8 mouse cellular contexts compared by ENCODE assay signal in genomic region chr2:179842610-179843389, GRCm38 (mm10).
DNase-seq lines count a peak whose midpoint lies in the region; ATAC-seq and TF ChIP-seq lines count a peak whose summit lies in the region.

No protein-coding gene starts in this region.

- no peak overlapping the region for H3K27ac ChIP-seq in forebrain, postnatal 0 days (ENCODE audit: low read depth, low read length)
- H3K27ac ChIP-seq in intestine, postnatal 0 days (ENCODE audit: low read depth, low read length), result no peak overlapping the region
- peak overlapping the region; percentile 14 for H3K27ac ChIP-seq in neural tube, embryonic 15.5 days (replicated peaks)

- 72% methylated on average over 12 of the region's 12 CpGs for WGBS in forebrain, postnatal 0 days
- 59% methylated on average over 12 of the region's 12 CpGs for WGBS in intestine, postnatal 0 days
- WGBS in neural tube, embryonic 15.5 days, result 68% methylated on average over 12 of the region's 12 CpGs

- H3K36me3 ChIP-seq in forebrain, postnatal 0 days (ENCODE audit: insufficient read depth), result no peaks in the 10 kb centered on the region
- no peaks in the 10 kb centered on the region for H3K36me3 ChIP-seq in intestine, postnatal 0 days (ENCODE audit: control insufficient read depth, insufficient read depth)
- no peaks in the 10 kb centered on the region for H3K36me3 ChIP-seq in neural tube, embryonic 15.5 days

- H3K27me3 ChIP-seq in forebrain, postnatal 0 days (ENCODE audit: insufficient read depth, low read length), result no peaks in the 10 kb centered on the region
- H3K27me3 ChIP-seq in intestine, postnatal 0 days (replicated peaks; ENCODE audit: control insufficient read depth, insufficient read depth, low read length), result no peaks in the 10 kb centered on the region
- peaks cover 3% of the 10 kb centered on the region; the same call in 1 of the 2 replicates for H3K27me3 ChIP-seq in neural tube, embryonic 15.5 days (replicated peaks)

- no peak overlapping the region for H3K4me3 ChIP-seq in forebrain, postnatal 0 days (ENCODE audit: low read depth, low read length)
- no peak overlapping the region for H3K4me3 ChIP-seq in intestine, postnatal 0 days (ENCODE audit: low read depth, low read length)
- H3K4me3 ChIP-seq in neural tube, embryonic 15.5 days (replicated peaks), result no peak overlapping the region

- no peaks in the 10 kb centered on the region for H3K4me1 ChIP-seq in forebrain, postnatal 0 days (ENCODE audit: insufficient read depth)
- H3K4me1 ChIP-seq in intestine, postnatal 0 days (replicated peaks; ENCODE audit: control insufficient read depth, insufficient read depth, low read length), result no peaks in the 10 kb centered on the region
- H3K4me1 ChIP-seq in neural tube, embryonic 15.5 days, result peaks cover 33% of the 10 kb centered on the region

- ATAC-seq in forebrain, postnatal 0 days, result peak; percentile 78
- ATAC-seq in intestine, postnatal 0 days, result 0 out of 2 replicates have a peak, but pooled peaks have one; percentile 31
- peak; percentile 60; the same call in 1 of the 2 replicates for ATAC-seq in neural tube, embryonic 15.5 days (ENCODE audit: low FRiP score)

- H3K9ac ChIP-seq in forebrain, postnatal 0 days, result no peak overlapping the region
- no peak overlapping the region for H3K9ac ChIP-seq in intestine, postnatal 0 days (ENCODE audit: low read depth, low read length)
- H3K9ac ChIP-seq in neural tube, embryonic 15.5 days (replicated peaks), result no peak overlapping the region

- DNase-seq in lung, adult 18-20 months, result peak; percentile 7 to 10
- no peak for DNase-seq in lung, postnatal 25 days (ENCODE audit: low spot score)
- peak; percentile 51 for DNase-seq in forebrain, postnatal 0 days
- no peak for DNase-seq in cerebellum, adult 8-10 months
- no peak for DNase-seq in right cerebral cortex, adult 18-20 months
- DNase-seq in layer of hippocampus, postnatal 10 days (ENCODE audit: low spot score in 2 of 2), result no peak

- TF ChIP-seq CTCF in forebrain, postnatal 0 days (IDR thresholded peaks at IDR 0.05; ENCODE audit: low read depth), result no peak
- TF ChIP-seq CTCF in intestine, postnatal 0 days (IDR thresholded peaks at IDR 0.05; ENCODE audit: low read depth), result no peak

- H3K9me3 ChIP-seq in forebrain, postnatal 0 days (ENCODE audit: low read length), result no peaks in the 10 kb centered on the region
- H3K9me3 ChIP-seq in intestine, postnatal 0 days (ENCODE audit: control insufficient read depth), result no peaks in the 10 kb centered on the region
- H3K9me3 ChIP-seq in neural tube, embryonic 15.5 days (replicated peaks), result no peaks in the 10 kb centered on the region

- H3K4me2 ChIP-seq in forebrain, postnatal 0 days (ENCODE audit: low read depth), result no peak overlapping the region
- H3K4me2 ChIP-seq in intestine, postnatal 0 days (replicated peaks; ENCODE audit: low read depth), result no peak overlapping the region
- H3K4me2 ChIP-seq in neural tube, embryonic 15.5 days, result no peak overlapping the region

Comparison
In these comparisons a context has a peak if more than half of its experiments do, and no peak if none do; other contexts are left out.
1. DNase-seq: peak in lung, adult 18-20 months (2 of 2) and forebrain, postnatal 0 days (single experiment); none in lung, postnatal 25 days (single experiment), cerebellum, adult 8-10 months (single experiment), right cerebral cortex, adult 18-20 months (single experiment) and layer of hippocampus, postnatal 10 days (0 of 2).
2. Peak in every context shown above with its lines, with median percentiles within 50 percentile points of each other: ATAC-seq.